Mouse (Mus musculus) ES-Bruce4 (cell line): ENCODE data around the gene Rcsd1. TPM values are rescaled to one million over a fixed set of nuclear protein-coding genes. Genes with fewer than 3 reads are reported as not detected.
A peak's percentile ranks its signal among the peaks of the same experiment; 100 is the strongest.

ENCODE experiments used
- H3K27ac ChIP-seq: 2 replicates; pipeline ENCODE4 v1.5.1; 2012; ENCODE audit warnings: low read length, inconsistent platforms; ENCODE audit not compliant: insufficient read depth
- H3K27me3 ChIP-seq: 2 replicates; pipeline ENCODE4 v1.6.1; 2012; ENCODE audit warnings: mild to moderate bottlenecking, low read length, inconsistent platforms; ENCODE audit not compliant: control insufficient read depth, poor library complexity, insufficient read depth, severe bottlenecking
- H3K36me3 ChIP-seq: 2 replicates; pipeline ENCODE4 v1.6.1; 2012; ENCODE audit warnings: inconsistent platforms, mild to moderate bottlenecking, low read length, moderate library complexity; ENCODE audit not compliant: control insufficient read depth, poor library complexity, insufficient read depth, severe bottlenecking
- H3K4me1 ChIP-seq: one replicate; pipeline ENCODE4 v1.8.1; 2011; ENCODE audit warnings: low read length; ENCODE audit not compliant: control insufficient read depth, insufficient read depth
- H3K4me3 ChIP-seq: 2 replicates; pipeline ENCODE4 v1.5.1; 2011; ENCODE audit warnings: low read depth, mild to moderate bottlenecking, low read length
- H3K9ac ChIP-seq: 2 replicates; pipeline ENCODE4 v1.6.1; 2012; ENCODE audit warnings: low read depth, mild to moderate bottlenecking, inconsistent platforms; ENCODE audit not compliant: poor library complexity, severe bottlenecking
- H3K9me3 ChIP-seq: replicated peaks from 2 replicates; pipeline ENCODE4 v1.6.1; 2012; ENCODE audit warnings: mild to moderate bottlenecking, low read length, inconsistent platforms; ENCODE audit not compliant: control insufficient read depth, poor library complexity, insufficient read depth, severe bottlenecking
- CTCF ChIP-seq: IDR thresholded peaks from one replicate; pipeline ENCODE4 v1.8.1; 2011; ENCODE audit warnings: low read depth, low read length
- EP300 ChIP-seq: IDR thresholded peaks from 2 replicates; pipeline ENCODE4 v1.6.1; 2011; ENCODE audit warnings: low read depth, low read length; ENCODE audit not compliant: insufficient read depth
- POLR2A ChIP-seq: IDR thresholded peaks from one replicate; pipeline ENCODE4 v1.8.1; 2011; ENCODE audit warnings: low read length; ENCODE audit not compliant: insufficient read depth
- polyA plus RNA-seq: library from polyadenylated mRNA; stranded (reverse); fragments of >200 nt; gene quantifications from 2 replicates; pipeline ENCODE4 v1.2.4, GENCODE M21; 2011; ENCODE audit warnings: low read depth; ENCODE audit not compliant: missing spikeins, insufficient read depth, insufficient read length

The Rcsd1 gene
- polyA plus RNA-seq, 1 experiment: 2.0 TPM

DNA sequence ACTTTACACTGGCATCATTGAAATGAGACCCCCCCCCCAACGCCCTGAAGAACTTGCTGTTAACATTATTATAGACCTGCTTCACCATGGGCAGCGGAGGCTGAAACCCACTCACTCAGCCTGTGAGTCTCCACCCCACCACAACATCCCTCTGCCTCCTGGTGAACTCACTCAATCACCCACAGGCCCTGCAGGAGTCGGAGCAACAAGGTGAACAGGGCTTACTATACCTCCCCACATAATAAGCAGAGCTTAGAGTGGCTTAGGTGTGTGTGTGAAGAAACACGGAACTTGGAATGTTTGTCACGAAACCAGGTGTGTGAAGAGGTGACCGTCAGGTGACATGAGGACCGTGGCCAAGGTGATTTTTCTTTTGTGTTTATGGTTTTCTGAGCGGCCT, 32.4 kb upstream of the Rcsd1 start:
- Histone ChIP-seq H3K27ac (no peak overlapping the region), H3K9ac (no peak overlapping the region), H3K9me3 (no peaks in the 10 kb centered on the region), H3K27me3 (no peaks in the 10 kb centered on the region), H3K36me3 (no peaks in the 10 kb centered on the region), H3K4me3 (no peak overlapping the region), H3K4me1 (no peaks in the 10 kb centered on the region)
- no peak for TF ChIP-seq CTCF
- no peak for TF ChIP-seq EP300
- no peak for TF ChIP-seq POLR2A

GRCm38 (mm10) chr1:165738985-165739384, 29.4 kb upstream of the Rcsd1 start:
- H3K4me1 ChIP-seq: no peaks in the 10 kb centered on the region
- H3K9ac ChIP-seq: no peak overlapping the region
- TF ChIP-seq POLR2A (no peak), CTCF (no peak)
- H3K9me3 ChIP-seq: no peaks in the 10 kb centered on the region
- H3K27me3 ChIP-seq: no peaks in the 10 kb centered on the region
- no peak overlapping the region for H3K4me3 ChIP-seq
- H3K27ac ChIP-seq: no peak overlapping the region
- H3K36me3 ChIP-seq: no peaks in the 10 kb centered on the region

- no peaks in the 10 kb centered on the region for H3K27me3 ChIP-seq
- H3K36me3 ChIP-seq: no peaks in the 10 kb centered on the region
- no peak overlapping the region for H3K4me3 ChIP-seq
- no peak overlapping the region for H3K9ac ChIP-seq
- no peaks in the 10 kb centered on the region for H3K9me3 ChIP-seq
- no peak overlapping the region for H3K27ac ChIP-seq
- no peaks in the 10 kb centered on the region for H3K4me1 ChIP-seq
- no peak for TF ChIP-seq EP300
- no peak for TF ChIP-seq POLR2A
- no peak for TF ChIP-seq CTCF
Measured at GRCm38 (mm10) chr1:165737867-165738266, 28.3 kb upstream of the Rcsd1 start.

- Histone ChIP-seq H3K4me3 (no peak overlapping the region), H3K9ac (no peak overlapping the region), H3K9me3 (no peaks in the 10 kb centered on the region), H3K36me3 (no peaks in the 10 kb centered on the region), H3K27me3 (no peaks in the 10 kb centered on the region), H3K27ac (no peak overlapping the region), H3K4me1 (no peaks in the 10 kb centered on the region)
- TF ChIP-seq POLR2A: no peak
- TF ChIP-seq CTCF: no peak
- TF ChIP-seq EP300: no peak
Measured at GRCm38 (mm10) chr1:165737451-165737850, 27.9 kb upstream of the Rcsd1 start.

DNA sequence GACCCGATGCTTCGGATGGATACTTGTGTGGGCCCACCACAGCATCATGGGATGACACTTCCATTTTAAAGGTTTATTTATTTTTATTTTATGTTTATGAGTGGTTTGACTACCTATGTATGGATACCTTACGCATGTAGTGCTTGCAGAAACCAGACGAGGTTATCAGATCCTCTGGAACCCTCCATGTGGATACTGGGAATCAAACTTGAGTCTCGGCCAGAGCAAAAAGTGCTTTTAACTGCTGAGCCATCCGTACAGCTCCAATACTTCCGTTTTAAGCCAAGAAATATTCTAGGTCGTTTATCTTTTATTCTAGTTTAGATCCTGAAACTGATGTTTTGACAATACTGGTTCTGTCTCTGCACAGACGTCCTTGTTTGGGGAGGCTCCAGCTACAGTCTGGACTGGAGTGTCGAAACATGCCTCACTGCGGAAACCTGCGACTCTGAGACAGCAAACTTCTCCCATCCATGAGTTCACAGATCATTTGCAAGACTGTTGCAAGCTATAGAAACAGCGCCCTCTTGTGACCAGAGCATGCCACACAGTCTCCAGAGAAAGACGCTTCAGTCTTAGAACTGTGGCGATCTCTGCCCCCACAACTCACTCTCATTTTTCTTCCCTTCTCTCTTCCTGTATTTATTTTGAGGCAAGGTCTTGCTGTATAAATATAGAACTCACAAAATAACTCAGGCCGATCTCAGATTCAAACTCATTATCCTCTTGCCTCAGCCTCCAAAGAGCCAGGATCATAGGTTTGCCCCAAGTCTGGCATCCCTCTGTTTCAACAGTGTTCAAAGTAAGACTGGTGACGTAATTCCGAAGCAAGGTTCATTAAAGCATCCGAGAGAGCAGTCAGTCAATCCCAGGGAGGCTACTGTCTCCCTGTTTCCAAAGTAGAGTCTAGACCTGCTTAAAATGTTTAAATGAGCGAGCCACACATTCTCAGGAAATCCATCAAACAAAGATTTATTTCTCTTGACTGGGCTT, 26.6 kb upstream of the Rcsd1 start:
- no peaks in the 10 kb centered on the region for H3K9me3 ChIP-seq
- no peak for TF ChIP-seq EP300
- TF ChIP-seq CTCF: peak; percentile 82
- no peak for TF ChIP-seq POLR2A
- no peak overlapping the region for H3K4me3 ChIP-seq
- H3K27me3 ChIP-seq: no peaks in the 10 kb centered on the region
- no peaks in the 10 kb centered on the region for H3K4me1 ChIP-seq
- no peak overlapping the region for H3K9ac ChIP-seq
- no peak overlapping the region for H3K27ac ChIP-seq
- H3K36me3 ChIP-seq: no peaks in the 10 kb centered on the region

- Histone ChIP-seq H3K4me3 (no peak overlapping the region), H3K36me3 (no peaks in the 10 kb centered on the region), H3K4me1 (no peaks in the 10 kb centered on the region), H3K27ac (no peak overlapping the region), H3K27me3 (no peaks in the 10 kb centered on the region), H3K9me3 (no peaks in the 10 kb centered on the region), H3K9ac (no peak overlapping the region)
- TF ChIP-seq CTCF: no peak
- TF ChIP-seq POLR2A: no peak
- no peak for TF ChIP-seq EP300
Measured at GRCm38 (mm10) chr1:165734840-165735239, 25.3 kb upstream of the Rcsd1 start.
